Mouse (Mus musculus): Measurements from ENCODE around the gene Cd72.

The Cd72 gene

DNA sequence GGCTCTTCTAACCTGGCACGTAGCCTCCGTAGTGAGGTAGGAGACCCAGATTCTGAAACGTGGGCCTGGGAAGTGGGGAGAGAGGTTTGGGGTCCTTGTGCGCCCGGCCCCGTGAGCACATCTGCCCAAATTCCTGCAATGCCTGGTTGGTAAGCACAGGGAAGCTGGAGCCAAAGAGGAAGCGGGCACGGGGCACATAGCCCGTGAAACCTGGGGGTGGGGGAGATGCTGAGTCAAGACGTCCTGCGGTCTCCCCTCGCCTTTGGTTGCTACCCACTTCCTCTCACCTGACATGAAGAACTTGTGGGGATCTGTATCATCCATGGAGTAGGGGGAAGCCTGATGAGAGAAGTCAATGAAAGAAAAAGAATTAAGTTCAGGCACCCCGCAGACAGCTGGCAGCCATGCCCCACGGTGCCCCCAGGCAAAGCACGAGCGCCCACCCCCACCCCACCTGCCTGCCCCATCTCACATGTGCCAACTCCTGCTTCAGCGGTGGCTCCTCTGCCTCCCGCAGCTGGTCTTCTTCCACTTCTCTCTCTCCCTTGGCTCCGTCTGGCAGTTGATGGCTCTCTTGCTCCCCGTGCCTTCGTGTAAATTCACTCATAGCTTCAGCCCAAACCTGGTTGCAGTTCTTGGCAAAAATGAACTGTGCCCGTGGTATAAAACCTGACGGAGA is 26.8 kb downstream of the Cd72 start:
- DNase-seq (ENCODE audit: low spot score): no peak

DNA sequence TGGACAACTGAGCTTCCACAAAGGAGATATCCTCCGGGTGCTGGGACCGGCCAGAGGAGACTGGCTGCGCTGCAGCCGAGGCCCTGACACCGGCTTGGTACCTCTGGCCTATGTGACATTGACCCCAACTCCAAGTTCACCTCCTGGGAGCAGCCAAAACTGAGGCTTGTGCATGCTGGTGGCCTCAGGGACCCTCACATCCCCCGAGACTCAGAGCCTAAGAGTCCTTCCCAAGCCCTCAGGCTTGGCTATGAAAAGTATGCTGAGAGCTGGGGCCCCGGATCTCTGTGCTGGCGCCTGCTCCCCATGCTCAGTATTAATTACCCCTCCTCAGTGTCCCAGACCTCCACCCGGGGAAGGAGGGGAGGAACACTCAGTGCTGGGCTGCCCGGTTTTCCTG is 27.9 kb downstream of the Cd72 start:
- DNase-seq (ENCODE audit: low spot score): no peak

DNA sequence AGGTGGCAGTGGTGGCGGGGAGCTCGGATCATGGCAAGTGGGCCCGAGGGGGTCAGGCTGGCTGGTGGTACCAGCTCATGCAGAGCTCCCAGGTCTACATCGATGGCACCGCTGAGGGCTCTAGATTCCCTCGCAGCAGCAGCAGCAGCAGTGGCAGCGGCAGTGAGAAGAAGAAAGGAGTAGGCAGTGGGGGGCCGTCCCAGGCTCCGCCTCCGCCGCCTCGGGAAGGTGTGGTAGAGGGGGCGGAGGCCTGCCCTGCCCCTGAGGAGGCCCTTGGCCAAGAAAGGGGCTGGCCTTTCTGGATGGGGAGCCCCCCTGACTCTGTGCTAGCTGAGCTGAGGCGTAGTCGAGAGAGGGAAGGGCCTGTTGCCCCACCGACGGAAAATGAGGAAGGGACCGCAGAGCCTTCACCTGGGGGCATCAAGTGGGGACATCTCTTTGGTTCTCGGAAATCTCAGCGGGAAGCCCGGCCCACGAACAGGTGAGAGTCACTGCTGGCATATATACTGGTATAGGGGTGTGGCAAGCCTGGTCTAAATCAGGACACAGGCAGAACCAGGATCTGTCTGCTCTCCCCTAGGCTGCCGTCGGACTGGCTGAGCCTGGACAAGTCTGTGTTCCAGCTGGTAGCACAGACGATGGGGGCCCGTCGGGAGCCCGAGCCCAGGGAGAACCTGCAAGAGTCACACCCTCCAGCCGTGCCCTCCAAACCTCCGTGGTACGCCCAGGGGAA is 28.6 kb downstream of the Cd72 start:
- DNase-seq (ENCODE audit: low spot score): no peak

DNA sequence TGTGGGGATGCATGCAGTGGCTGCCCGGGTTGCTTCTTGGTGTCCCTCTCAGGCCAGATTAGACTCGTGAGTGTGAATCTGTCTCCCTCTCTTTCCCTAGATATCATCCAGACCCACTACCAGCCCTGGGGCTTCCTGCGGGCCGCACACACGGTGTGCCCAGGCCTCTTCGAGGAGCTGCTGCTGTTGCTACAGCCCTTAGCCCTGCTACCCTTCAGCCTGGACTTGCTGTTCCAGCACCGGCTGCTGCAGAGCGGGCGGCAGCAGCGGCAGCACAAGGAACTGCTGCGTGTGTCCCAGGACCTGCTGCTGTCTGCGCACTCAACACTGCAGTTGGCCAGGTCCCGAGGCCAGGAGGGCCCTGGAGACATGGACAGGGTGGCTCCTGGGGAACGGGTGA is 29.2 kb downstream of the Cd72 start:
- DNase-seq (ENCODE audit: low spot score): no peak

DNA sequence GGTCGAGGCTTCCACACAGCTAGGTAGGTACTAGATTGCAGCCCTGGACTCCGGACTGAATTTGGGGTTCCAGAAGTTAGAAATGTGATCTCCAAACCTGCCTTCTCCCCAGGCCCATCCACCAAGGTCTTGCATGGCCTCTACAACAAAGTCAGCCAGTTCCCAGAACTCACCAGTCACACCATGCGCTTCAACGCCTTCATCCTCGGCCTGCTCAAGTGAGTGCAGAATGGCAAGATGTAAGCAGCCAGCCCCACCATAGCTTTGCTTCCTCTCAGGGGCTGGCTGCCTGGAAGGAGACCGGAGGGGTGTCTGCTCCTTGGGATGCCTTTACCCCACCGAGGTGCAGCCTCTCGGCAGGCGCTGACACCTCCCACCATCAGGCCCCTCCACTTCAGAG is 30.4 kb downstream of the Cd72 start:
- no peak for DNase-seq (ENCODE audit: low spot score)

DNA sequence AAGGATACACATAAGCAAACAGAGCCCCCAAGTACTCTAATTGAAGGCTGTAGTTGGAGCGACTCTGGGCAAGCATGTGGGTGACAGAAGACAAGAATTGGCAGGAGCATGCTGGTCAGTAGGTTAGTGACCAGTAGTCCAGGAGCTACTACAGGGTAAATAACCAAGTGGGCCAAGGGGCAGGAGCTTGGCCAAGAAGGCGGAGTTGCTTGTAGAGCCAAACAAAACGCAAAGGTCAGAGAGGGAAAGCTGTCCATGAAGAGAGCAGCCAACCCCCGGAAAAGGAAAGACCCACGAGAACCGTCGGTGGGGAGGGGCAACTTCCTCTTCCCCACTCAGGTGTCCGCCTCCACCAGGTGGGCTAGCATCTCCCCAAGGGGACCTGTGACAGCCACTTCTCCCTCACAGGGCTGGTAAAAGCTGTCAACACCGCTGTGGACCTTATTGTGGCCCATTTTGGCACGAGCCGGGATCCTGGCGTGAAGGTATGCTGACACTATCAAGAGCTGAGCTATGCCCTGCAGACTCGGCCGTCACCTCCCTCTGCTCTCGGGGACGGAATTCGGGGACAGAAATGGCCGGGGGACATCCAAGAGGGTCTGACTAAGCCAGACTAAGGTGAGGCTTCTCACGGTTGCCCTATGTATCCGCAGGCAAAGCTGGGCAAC is 31.0 kb downstream of the Cd72 start:
- DNase-seq (ENCODE audit: low spot score): no peak

DNA sequence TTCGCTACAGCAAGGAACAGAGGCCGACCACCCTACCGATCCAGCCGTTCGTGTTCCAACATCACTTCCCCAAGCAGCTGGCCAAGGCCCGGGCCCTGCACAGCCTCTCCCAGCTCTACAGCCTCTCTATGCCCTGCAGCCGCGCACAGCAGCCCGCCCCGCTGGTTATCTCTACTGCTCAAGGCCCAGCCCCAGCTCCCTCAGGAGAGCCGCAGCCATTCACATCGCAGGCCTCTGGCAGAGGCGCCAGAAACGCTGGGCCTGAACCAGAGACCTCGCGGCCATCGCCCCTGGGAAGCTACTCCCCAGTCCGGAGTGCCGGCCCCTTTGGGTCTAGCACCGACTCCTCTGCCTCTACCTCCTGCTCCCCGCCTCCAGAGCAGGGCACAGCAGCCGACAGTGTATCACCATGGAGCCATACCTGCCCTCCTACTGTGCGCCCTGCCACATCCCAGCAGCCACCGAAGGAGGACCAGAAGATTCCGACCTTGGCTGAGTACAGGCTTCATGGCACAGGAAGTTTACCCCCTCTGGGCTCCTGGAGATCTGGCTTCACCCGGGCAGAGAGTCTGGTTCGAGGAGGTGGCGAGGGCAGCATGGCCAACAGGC is 32.7 kb downstream of the Cd72 start:
- no peak for DNase-seq (ENCODE audit: low spot score)

DNA sequence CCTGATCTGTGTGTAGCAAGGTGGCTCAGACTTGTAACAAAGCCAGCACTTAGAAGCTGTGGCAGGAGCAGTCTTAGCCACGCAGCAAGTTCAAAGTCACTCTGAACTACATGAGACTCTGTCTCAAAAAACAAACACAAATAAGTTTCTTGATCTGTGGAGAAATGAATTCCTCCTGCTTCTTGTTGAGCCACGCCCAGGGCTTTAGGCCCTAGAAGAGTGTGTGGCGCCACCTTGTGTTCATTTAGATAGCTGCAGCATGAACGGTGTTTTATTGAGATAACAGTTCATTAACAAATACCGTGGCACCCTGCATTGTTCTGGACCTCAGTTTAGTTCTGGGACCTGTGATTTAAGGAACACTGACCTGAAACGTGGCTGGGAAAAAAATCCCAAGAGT is 34.1 kb downstream of the Cd72 start:
- peak; percentile 36 for DNase-seq (ENCODE audit: low spot score)

DNA sequence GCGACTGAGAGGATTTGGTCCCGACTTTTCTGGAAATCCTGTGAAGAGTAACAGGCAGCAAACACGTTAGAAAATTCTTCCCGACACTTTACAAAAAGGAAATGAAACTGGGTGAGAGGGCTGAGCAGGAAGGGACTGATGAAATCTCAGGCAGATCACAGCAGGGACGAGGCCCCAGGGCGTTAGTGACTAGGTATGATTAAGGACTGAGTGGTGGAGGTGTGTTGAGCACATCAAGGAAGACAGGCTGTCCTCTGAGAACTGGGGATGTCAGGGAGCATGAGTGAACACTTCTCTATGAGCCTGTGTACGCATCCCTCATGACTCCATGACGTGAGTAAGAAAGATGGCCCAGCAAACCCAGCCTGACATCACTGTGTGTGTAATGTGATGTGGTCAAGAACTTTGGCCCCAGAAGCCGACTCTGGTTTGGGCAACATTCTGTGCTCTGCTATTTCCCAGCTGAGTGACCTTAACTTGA is 34.6 kb downstream of the Cd72 start:
- DNase-seq (ENCODE audit: low spot score): no peak

DNA sequence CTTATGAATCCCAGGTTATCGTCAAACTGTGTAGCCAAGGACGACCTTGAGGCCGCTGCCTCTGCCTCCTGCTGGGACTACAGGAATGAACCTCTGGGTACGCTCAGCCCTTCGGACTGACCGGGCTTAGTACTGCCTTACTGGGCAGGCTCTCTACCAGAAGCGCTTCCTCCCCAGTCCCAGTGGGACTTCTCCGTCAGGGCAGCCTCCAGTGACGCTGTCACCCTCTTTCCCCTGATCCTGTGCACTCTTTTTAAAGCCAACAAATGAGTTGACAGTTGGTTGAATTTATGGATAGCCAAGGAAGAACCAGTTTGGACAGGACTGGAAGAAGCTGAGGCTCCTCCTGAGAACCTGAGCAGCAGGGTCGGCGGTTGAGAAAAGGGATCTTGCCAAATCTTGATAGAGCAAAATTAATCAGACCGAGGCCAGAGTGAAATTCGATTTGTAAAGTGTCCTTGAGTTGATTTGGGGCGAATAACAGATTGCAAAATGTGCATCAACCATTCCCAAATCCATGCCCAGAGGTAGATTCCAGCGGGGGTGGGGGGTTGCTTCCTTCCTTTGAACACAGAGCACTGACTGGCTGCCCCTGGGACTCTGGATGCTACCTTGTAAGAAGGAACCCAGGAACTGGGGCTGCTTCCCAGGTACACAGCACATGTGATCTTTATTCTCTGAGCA is 35.3 kb downstream of the Cd72 start:
- no peak for DNase-seq (ENCODE audit: low spot score)

DNA sequence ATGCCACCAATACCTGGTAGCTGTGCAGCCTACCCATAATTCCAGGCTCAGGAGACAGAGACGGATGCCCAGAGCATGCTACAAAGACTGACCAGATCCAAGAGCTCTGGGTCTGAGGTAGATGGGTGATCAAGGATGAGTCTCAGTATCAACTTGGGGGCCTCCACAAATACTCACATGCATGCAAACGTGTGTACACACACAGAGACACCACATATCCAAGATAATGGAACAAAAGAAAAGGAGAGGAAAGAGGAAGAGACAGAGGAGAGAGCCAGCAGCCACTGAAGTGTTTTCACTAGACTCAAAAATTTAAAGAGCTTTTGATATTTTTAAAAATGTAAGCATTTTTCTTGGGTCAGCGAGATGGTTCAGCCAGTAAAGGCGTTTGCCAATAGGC is 36.0 kb downstream of the Cd72 start:
- no peak for DNase-seq (ENCODE audit: low spot score)

DNA sequence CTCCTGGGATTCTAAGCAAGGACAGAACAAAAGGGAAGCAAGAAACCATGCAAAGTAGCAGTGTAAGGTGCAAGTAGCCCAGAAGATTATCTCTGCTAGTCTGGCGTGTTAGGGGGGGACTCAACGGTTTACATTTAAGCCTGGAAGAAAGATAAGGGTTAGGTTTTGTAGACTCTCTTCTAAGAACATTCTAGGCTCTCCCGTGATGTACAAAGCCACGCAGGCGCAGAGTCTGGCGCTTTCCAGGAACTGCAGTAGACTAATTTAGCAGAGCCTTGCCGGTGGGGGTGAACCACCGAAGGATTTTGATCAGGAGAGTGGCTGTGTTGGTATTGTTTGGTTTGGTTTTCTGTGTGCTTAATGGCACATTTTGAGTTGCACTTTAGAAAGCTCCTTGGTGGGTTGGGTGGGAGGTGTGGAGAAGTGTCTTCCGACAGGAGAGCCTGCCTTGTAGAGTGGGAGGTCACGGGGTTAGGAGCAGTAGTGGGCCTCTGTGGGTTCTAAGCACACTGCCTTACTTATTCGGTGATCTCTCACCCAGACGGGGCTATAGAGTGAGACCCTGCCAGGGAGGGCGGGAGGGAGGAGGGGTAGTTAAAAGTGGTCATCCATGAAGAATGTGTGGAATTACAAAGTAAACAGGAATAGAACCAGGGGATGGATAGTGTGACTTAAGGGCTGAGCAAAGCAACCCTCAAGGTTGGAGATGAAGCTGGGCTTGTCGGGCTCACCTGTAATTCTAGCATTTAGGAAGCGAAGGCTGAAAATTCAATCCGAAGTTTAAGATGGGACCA is 37.0 kb downstream of the Cd72 start:
- no peak for DNase-seq (ENCODE audit: low spot score)

DNA sequence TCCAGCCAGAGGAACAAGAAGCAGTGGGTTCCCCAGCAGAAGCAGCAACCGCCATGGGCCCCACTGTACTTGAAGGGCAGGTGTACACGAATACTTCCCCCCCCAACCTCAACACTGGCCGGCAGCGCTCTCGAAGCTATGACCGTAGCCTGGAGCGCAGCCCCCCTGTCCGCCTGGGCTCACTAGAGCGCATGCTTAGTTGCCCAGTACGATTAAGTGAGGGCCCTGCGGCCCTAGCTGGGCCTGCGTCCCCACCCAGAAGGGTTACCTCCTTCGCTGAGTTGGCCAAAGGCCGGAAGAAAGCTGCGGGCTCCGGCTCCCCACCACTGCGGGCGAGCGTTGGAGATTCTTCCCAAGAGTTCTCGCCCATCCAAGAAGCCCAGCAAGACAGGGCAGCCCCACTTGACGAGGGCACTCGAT is 38.3 kb downstream of the Cd72 start:
- DNase-seq (ENCODE audit: low spot score): no peak

DNA sequence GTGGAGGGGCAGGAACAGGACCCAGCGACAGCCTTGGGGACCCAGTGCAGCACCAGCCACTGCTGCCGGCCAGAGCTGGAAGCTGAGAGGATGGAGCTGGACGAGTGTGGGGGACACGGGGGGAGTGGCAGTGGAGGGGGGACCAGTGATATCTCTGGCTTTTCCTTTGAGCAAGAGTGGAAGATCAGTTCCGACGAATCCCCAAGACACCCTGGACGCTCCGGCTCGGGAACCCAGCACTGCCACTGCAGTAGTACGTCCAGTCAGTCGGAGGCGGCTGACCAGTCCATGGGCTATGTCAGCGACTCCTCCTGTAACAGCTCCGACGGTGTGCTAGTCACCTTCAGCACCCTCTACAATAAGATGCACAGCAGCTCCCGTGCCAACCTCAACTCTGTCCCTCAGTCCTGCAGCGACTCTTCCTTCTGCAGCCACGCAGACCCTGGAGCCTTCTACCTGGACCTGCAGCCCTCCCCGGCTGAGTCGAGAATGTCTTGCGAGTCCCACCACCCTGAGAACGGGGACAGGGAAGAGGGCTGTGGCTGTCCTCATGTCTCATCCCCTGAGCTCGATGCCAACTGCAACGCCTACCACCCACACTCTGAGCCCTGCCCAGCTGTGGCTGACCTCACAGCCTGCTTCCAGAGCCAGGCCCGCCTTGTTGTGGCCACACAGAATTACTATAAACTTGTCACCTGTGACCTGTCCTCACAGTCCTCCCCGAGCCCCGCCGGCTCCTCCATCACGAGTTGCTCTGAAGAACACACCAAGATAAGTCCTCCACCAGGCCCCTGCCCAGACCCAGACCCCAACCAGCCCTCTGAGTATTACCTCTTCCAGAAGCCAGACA is 39.0 kb downstream of the Cd72 start:
- no peak for DNase-seq (ENCODE audit: low spot score)

DNA sequence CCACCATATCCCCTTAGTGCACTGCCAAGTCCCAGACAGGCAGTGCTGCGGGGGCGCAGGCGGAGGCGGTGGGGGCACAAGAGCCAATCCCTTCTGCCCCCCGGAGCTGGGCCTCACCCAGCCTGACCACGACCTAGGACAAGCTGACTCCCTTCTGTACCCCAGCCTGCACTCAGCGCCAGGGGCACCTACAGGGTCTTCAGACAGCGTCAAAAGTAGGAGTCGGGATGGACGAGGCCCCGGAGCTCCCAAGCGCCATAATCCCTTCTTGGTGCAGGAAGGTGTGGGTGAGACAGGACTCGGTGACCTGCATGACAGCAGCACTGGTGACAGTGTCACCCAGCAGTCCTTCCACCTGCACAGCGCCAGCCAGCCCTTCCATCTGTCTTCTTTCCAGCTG is 39.7 kb downstream of the Cd72 start:
- DNase-seq (ENCODE audit: low spot score): no peak

DNA sequence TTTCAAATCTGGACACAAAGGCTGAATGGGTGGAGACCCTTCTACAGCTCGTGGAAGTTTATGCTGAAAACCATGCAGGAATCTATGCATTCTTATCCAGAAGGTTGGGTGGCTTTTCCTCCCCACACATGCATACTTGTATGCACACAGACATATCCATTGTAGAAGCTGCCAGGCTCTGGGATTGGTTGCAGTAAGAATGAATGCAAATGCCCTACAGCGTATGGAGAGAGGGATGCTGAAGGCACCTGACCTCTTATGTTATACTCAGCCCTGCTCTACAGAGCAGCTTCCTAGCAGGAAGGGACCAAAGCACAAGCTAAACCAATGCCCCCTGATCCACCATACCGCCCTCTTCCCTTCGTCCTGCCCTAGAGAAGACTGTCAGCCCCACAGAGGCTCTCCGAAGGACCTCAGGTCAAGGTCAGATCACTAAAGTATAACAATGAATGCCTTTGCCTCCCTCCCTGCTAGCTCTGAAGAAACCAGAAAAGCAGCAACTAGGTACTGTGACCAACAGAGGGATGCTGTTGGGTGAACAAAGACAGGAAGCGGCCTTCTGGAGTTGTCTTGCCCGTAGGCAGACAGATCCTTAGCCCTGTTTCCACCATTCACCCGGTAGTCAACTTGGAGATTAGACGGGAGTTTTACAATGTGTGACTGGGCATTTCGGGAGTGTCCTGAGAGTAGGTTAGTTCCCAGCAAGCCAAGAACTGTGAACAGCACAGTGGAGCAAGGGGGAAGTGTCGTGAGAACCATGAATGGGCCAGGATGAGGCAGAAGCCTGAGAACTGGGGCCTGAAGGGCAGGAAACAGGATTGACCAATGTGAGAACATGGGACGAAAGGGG is 47.1 kb downstream of the Cd72 start:
- no peak for DNase-seq (ENCODE audit: low spot score)

DNA sequence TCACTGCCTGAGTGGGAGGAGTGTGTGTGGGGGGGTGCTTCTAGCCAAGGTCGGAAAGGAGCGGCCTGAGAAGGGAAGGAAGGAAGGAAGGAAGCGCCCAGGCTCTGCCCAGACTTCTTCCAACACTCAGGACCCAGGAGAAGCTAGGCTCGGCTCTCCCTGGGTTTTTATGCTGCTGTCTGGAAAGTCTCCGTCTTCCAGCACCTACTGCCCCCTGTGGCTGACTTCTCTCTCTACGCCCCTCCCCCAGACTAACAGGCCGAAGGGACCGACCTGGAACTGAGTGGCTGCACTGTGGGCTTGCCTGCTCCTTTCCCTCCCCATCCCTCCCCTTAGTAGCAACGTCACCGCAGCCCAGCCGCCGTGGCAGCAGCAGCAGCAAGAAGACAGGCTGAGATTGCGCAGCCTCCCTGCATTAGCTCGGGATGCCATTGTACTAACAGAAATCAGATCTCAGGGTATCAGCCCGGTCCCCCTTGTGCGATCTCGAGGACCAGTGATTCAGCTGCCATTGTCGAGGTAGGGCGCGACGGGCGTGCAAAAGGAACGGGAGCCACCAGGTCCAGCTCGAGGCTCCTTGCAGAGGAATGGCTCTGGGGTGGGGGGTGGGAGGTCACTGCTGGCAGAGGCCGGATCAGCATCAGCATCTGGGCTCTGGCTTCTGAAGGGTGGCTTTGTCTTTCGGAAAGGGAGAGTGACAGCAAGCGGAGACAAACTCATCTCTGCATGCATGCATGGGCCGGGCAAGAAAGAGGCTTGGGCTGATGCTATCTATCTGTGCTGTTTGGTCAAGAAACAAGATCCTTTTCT is 48.1 kb downstream of the Cd72 start:
- DNase-seq (ENCODE audit: low spot score): no peak

DNA sequence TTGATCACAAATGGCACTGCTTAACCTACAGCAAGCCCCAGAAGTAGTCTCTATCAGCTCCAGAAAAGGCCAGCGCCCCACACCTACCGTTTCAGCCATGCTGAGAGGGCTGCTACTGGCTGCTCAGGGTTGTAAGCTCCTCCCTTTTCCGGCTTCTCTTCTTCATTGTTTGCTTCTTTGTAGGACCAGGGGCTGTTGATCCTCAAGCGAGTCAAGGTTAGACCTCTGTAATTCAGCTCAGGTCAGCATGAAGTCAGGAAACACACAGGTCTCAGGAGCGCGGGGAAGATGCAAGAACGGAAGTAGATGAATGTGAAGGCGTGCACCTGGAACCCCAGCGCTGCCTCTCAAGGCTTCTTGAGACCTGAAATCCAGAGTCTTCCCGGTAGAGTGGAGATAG is 49.7 kb downstream of the Cd72 start:
- DNase-seq (ENCODE audit: low spot score): no peak

DNA sequence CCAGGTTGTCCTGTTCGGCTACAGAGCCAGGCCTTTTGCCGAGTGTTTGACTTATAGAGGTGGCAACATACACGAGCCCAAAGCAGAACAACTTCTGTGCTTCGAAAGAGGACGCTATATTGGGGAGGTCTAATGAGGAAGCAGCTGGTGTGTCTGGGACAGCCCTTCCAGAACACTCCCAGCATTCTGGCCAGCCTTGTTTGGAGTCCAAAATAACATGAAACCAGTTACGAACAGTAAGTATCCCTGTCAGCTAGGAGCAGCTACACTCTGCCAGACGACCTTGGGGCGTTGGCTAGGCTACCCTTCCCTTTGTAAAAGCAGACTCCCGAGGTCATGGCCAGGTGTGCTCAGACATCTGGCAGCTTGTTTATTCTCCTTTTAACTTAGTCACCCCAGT is 52.2 kb downstream of the Cd72 start:
- DNase-seq (ENCODE audit: low spot score): no peak
